Mouse (Mus musculus): ENCODE measurements around the gene Tuft1. TPM values are rescaled to one million over a fixed set of nuclear protein-coding genes. Genes with fewer than 3 reads are reported as not detected.
A peak's percentile ranks its signal among the peaks of the same experiment; 100 is the strongest.
"Not testable (repeated sequence)": the region's sequence is repeated elsewhere in the genome, so short reads cannot be mapped to it uniquely, and the experiment has no call there.

The Tuft1 gene
- polyA plus RNA-seq, 1 experiment = 13.2 TPM

DNA sequence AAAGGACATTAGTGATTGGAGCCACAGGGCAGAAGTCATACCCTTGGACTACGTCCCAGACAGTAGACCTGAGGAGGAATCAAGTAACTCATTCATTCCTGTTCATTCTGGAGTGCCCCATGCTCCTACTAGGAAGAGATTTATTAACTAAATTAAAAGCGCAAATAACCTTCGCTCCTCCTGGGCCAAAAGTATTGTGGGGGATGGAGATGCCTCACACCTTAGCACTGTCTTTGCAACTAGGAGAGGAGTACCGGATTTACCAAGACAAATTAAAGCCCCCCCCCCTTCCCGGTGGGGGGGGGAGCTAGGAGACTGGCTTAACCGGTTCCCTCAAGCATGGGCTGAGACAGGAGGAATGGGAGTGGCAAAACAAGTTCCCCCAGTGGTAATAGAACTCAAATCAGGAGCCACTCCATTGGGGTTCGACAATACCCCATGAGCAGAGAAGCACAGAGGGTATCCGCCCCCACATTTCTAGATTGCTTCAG is 20.7 kb upstream of the Tuft1 start:
- TF ChIP-seq POLR2A (IDR thresholded peaks at IDR 0.05; ENCODE audit: control insufficient read depth, low read depth, low read length) (no peak), CTCF (IDR thresholded peaks at IDR 0.05; ENCODE audit: control insufficient read depth, insufficient read depth, insufficient replicate concordance, low read depth, low read length) (no peak)
- Histone ChIP-seq H3K4me3 (ENCODE audit: control insufficient read depth, low read depth, low read length) (no peak overlapping the region), H3K4me1 (ENCODE audit: control insufficient read depth, insufficient read depth, low read length) (no peaks in the 10 kb centered on the region), H3K27ac (ENCODE audit: control insufficient read depth, insufficient read depth, low read depth, low read length) (no peak overlapping the region), H3K27me3 (ENCODE audit: control insufficient read depth, insufficient read depth, low read length) (no peaks in the 10 kb centered on the region), H3K36me3 (ENCODE audit: control insufficient read depth, insufficient read depth, low read length) (no peaks in the 10 kb centered on the region)

DNA sequence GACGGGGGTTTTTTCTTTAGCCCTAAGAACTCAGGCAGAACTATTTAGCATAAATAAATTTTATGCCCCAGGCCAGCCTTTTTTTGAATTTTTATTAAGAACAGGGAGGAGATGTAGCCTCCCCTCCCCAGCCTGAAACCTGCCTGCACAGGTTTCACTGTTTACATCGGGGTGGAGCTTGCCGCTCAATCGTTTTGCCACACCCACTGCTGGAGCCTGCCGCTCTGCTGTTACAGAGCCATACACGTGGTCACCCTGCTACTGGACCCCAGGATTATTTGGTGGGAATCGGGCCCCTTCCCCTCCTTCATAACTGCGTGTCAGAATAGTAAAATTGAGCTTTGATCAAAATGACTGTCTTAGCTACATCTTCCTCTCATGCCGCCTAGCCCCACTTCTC is 16.4 kb upstream of the Tuft1 start:
- not testable (repeated sequence) for H3K4me1 ChIP-seq (ENCODE audit: control insufficient read depth, insufficient read depth, low read length); H3K27me3 ChIP-seq (ENCODE audit: control insufficient read depth, insufficient read depth, low read length); H3K36me3 ChIP-seq (ENCODE audit: control insufficient read depth, insufficient read depth, low read length); H3K4me3 ChIP-seq (ENCODE audit: control insufficient read depth, low read depth, low read length); H3K27ac ChIP-seq (ENCODE audit: control insufficient read depth, insufficient read depth, low read depth, low read length)

DNA sequence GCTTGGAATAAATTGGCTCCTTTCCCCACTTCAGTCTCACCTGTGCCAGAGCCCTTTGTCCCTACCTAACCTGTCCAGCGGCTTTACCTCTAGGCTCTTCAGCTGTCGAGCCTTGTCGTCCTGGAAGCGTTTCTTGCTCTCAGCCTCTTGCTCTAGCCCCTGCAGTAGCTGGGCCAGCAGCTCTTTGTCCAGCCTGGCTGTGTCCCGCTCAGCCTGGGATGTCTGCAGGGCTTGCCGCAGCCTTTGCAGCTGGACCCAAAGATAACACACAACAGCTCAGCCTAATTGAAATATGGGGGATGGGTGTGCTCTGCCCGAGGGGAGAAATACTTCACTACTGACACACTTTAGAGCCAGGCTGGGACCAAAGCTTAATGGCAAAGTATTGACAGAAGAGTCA is 7.2 kb upstream of the Tuft1 start:
- H3K4me3 ChIP-seq (ENCODE audit: control insufficient read depth, low read depth, low read length); H3K4me1 ChIP-seq (ENCODE audit: control insufficient read depth, insufficient read depth, low read length); H3K36me3 ChIP-seq (ENCODE audit: control insufficient read depth, insufficient read depth, low read length); H3K27ac ChIP-seq (ENCODE audit: control insufficient read depth, insufficient read depth, low read depth, low read length); H3K27me3 ChIP-seq (ENCODE audit: control insufficient read depth, insufficient read depth, low read length): not testable (repeated sequence)

GRCm38 (mm10) chr3:94665060-94665802 is 6.6 kb upstream of the Tuft1 start:
- not testable (repeated sequence) for H3K4me1 ChIP-seq (ENCODE audit: control insufficient read depth, insufficient read depth, low read length); H3K27ac ChIP-seq (ENCODE audit: control insufficient read depth, insufficient read depth, low read depth, low read length); H3K27me3 ChIP-seq (ENCODE audit: control insufficient read depth, insufficient read depth, low read length)

DNA sequence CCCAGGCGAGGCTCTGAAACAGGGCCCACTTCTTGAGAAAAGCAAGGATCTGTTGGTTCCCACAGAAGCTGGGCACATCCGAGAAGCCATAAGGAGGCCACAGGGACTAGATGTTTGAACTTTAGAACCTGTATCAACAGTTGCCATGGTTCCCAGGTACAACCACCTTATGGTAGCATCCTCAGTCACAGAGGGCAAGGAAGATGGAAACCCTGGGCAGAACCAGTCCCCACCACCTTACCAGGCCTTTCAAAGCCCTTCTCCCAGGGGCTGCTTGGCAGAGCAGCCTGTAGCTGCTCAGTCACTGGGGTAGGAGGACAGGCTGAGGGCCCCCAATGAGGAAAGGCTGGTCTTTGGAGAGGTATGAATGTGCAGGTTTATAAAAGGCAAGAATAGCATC is 2.2 kb upstream of the Tuft1 start:
- H3K4me3 ChIP-seq (ENCODE audit: control insufficient read depth, low read depth, low read length); H3K27ac ChIP-seq (ENCODE audit: control insufficient read depth, insufficient read depth, low read depth, low read length); H3K4me1 ChIP-seq (ENCODE audit: control insufficient read depth, insufficient read depth, low read length); H3K27me3 ChIP-seq (ENCODE audit: control insufficient read depth, insufficient read depth, low read length); H3K36me3 ChIP-seq (ENCODE audit: control insufficient read depth, insufficient read depth, low read length): not testable (repeated sequence)

More at GRCm38 (mm10) chr3:94665060-94665802, 6.6 kb upstream of the Tuft1 start:
- H3K4me3 ChIP-seq (ENCODE audit: control insufficient read depth, low read depth, low read length); H3K36me3 ChIP-seq (ENCODE audit: control insufficient read depth, insufficient read depth, low read length): not testable (repeated sequence)

DNA sequence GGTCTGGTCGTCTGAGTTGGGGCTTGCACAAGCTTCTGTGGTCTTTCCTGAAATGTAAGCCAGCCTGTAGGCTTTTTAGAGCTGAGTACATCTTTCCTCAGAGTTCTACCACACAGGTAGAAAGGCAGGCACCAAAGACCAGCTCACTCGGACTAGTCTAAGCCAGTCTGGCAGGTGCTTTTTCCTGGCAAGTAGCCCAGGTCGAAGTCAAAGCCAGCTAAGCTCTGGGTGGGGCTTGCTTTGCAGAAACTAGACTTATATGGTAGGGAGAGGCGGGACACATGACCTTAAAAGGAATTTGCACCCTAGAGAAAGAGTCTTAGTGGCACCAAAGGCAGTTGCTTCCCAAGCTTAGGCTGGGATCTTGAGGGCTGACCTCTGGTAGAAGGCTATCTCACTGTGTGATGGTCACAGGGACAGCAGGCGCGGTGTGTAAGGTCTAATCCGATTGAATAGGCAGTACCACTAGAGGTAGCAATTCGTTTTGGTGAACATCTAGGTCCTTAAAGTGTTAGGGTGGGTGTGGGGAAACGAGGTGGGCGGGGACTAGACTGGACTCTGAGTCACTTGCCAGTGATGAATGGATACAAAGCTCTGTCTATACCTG is 573 bp upstream of the Tuft1 start:
- not testable (repeated sequence) for H3K27me3 ChIP-seq (ENCODE audit: control insufficient read depth, insufficient read depth, low read length); H3K4me3 ChIP-seq (ENCODE audit: control insufficient read depth, low read depth, low read length); H3K4me1 ChIP-seq (ENCODE audit: control insufficient read depth, insufficient read depth, low read length); H3K27ac ChIP-seq (ENCODE audit: control insufficient read depth, insufficient read depth, low read depth, low read length); H3K36me3 ChIP-seq (ENCODE audit: control insufficient read depth, insufficient read depth, low read length)

- H3K27ac ChIP-seq (ENCODE audit: control insufficient read depth, insufficient read depth, low read depth, low read length) = peak overlapping the region; percentile 57; the same call in 1 of the 2 replicates
- 0 out of 2 replicates have a peak, but pooled peaks have one; percentile 33 for TF ChIP-seq POLR2A (IDR thresholded peaks at IDR 0.05; ENCODE audit: control insufficient read depth, low read depth, low read length)
- not testable (repeated sequence) for H3K27me3 ChIP-seq (ENCODE audit: control insufficient read depth, insufficient read depth, low read length); H3K4me1 ChIP-seq (ENCODE audit: control insufficient read depth, insufficient read depth, low read length); H3K36me3 ChIP-seq (ENCODE audit: control insufficient read depth, insufficient read depth, low read length)
- H3K4me3 ChIP-seq (ENCODE audit: control insufficient read depth, low read depth, low read length) = peak overlapping the region; percentile 88
Observed at GRCm38 (mm10) chr3:94657852-94658739, 576 bp downstream of the Tuft1 start.

DNA sequence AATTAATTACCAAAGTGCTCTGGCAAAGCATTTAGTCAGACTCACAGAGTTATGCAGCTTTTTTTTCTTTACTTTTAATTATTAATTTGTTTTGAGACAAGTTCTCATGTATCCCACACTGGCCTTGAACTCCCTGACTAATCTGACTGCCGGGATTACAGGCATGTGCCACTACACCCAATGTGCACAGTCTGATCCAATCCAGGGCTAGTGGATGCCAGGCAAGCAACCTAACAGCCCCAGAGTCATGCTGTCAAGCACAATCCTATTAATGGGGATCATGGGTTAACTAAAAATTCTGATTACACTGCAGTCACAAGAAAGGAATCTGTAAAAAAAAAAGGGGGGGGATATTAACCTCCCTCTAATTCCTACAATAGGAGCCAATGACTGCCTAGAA is 4.7 kb downstream of the Tuft1 start:
- H3K4me1 ChIP-seq (ENCODE audit: control insufficient read depth, insufficient read depth, low read length); H3K36me3 ChIP-seq (ENCODE audit: control insufficient read depth, insufficient read depth, low read length); H3K27me3 ChIP-seq (ENCODE audit: control insufficient read depth, insufficient read depth, low read length); H3K4me3 ChIP-seq (ENCODE audit: control insufficient read depth, low read depth, low read length); H3K27ac ChIP-seq (ENCODE audit: control insufficient read depth, insufficient read depth, low read depth, low read length): not testable (repeated sequence)

All from testis, adult 2 months (tissue).